Mouse (Mus musculus): ENCODE measurements around the gene Arglu1. TPM values are rescaled to one million over a fixed set of nuclear protein-coding genes. Genes with fewer than 3 reads are reported as not detected.

Arglu1 gene
- polyA plus RNA-seq (2021; fragmentation: Nextera tagmentation): 24.4 and 41.3 TPM in 2 replicates
- long read RNA-seq, experiment 1, partial matches to known transcripts: 2 of 30 reads
- long read RNA-seq, experiment 1, other reads (novel, unspliced or antisense): 28 of 30 reads
- long read RNA-seq, experiment 2, partial matches to known transcripts: 6 of 9 reads
- long read RNA-seq, experiment 2, other reads (novel, unspliced or antisense): 1 of 9 reads

GRCm38 (mm10) chr8:8690146-8691092 lies at the start of gene Arglu1:
TSS of gene Arglu1 (minus strand) at chr8:8690521.

GRCm38 (mm10) chr8:8661103-8661758 lies 29.1 kb downstream of the Arglu1 start, which contains the start of gene Efnb2:
TSS of gene Efnb2 (minus strand) at chr8:8661242.

Small RNA genes lying within 50 kb of the gene (microRNA-seq; reads per million reads assigned to microRNA genes)
- 1.7 reads per million for gene Mir7654

Other genes starting within 250 kb of the Arglu1 start
- 2.9 and 4.0 TPM in 2 replicates for gene Efnb2, start 29.3 kb downstream of the Arglu1 start, polyA plus RNA-seq (2021; fragmentation: Nextera tagmentation)

All from layer of hippocampus, adult 6 months (tissue).